Mouse (Mus musculus) v-Abl transformed pro-B cells (cell line): ENCODE measurements around the gene Nmur1.

ENCODE experiments used
- in situ Hi-C, 2 experiments: fragments of 400-800 bp; cut with MboI; formaldehyde crosslinking; loops; one replicate each; pipeline ENCODE4 v1.15.1; 2025; ENCODE audit not compliant: unreplicated experiment in 2 of 2

Gene Nmur1

DNA sequence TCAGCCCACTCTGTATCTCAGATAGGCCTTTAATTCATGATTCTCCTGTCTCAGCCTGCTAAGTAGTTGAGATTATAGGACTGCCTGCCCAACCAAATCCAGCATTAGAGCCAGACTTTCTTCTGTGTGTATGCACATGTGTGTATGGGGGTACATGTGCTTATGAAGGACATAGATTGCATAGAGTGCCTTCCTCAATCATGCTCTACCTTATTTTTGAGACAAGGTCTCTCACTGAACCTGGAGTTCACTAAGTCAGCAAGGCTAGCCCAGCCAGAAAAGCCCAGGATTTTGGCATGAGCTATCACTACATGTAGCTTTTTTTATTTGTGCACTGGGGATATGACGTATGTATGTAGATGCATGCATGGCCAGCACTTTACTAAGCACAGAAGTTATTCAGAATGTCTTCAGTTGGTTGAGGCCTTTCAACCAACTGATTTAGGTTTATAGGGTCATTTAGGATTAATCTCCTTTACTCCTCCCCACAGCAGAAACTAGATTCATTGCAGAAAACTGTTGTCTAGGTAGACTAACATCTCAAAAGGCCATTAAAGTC is 82.9 kb downstream of the Nmur1 start:
- in situ Hi-C loops: loop anchor here (25.0 kb wide), 1 partner anchor 406 kb away; the partner anchor contains the start of gene 4933407L21Rik (in 2 of the 2)

DNA sequence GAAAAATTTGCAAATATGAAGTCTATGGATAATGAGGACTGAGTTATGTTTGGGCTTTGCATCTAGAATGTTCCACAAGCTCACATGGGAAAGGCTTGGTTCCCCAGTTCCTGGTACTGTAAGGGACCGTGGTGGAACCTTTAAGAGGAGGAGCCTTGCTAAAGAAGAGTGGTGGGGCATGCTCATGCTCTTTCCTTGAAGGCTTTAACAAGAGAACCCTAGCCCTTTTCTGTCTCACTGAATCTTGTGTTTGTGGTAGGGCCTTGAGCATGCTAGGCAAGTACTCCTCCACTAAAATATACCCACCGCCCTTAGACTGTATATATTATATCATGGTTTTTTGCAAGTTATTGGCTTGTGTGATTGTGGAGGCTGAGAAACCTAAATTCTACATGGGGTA is 83.7 kb downstream of the Nmur1 start:
- in situ Hi-C loops: loop anchor here (25.0 kb wide), 1 partner anchor 405 kb away; the partner anchor contains the start of gene 4933407L21Rik (in 2 of the 2)

DNA sequence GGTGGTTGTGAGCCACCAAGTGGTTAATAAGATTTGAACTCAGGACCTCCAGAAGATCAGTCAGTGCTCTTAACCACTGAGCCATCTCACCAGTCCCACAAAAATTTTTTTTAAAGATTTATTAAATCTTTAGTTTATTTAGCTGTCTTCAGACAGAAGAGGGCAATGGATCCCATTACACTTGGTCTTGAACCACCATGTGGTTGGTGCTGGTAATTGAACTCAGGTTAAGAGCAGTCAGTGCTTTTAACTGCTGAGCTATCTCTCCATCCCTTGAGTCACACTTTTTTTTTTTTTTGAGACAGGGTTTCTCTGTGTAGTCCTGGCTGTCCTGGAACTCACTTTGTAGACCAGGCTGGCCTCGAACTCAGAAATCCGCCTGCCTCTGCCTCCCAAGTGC is 84.9 kb downstream of the Nmur1 start:
- in situ Hi-C loops: loop anchor here (25.0 kb wide), 1 partner anchor 404 kb away; the partner anchor contains the start of gene 4933407L21Rik (in 2 of the 2)

DNA sequence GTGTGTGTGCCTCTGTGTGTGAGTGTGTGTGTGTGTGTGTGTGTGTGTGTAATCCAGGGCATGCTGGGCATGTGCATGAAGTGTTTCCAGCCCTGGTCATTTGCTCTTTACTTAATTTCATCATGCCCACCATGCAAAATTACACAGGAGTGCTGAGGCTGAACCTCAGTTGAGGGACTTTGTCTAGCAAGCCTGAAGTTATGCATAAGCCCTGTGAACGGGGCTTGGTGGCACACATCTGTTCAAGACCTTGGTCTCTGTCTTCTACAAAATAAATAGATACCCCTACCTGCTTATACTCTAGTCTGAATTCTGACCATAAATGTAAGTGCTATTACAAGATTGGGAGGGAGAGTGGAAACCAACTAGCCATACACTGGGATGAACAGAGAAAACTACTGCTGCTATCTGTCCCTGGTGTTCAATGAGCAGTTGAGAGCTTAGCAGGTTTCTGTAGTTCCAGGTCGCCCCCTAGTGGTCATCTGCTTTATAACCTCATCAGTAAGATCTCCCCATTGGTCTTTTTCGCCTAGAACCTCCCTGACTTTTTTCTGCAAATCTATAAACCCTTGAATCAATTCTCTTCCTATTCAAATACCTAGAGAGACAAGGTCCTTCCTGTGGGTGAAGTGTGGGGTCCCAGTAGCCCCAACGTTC is 86.7 kb downstream of the Nmur1 start:
- in situ Hi-C loops: loop anchor here (5.0 to 25.0 kb wide), 4 partner anchors 157 to 402 kb away; partner anchors contain the start of gene 4933407L21Rik (in 2 of the 2)

DNA sequence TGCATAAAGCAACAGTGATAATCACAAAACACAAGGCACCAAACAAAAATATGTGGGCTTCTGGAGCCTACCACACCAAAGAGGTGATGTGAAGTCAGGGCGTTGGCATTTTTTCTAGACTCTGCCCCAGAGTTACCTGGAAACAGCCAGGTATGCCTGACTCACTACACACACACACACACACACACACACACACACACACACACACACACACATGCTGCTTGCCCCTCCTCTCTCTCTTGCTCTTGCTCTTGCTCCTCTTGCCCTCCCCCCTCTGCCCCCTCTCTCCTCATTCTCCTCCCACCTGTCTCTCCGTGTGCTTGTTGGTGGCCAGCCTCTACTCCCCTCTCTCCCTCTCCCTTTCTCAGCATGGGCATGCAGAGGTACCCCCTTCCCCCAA is 89.7 kb downstream of the Nmur1 start:
- in situ Hi-C loops: loop anchor here (5.0 to 25.0 kb wide), 4 partner anchors 154 to 399 kb away; partner anchors contain the start of gene 4933407L21Rik (in 2 of the 2)
